Mouse (Mus musculus) lung, postnatal 14 days (tissue): ENCODE results near the gene Ctcfl.

Experiments
- DNase-seq: peaks from one replicate; pipeline ENCODE4 v3.0.0; 2021

The Ctcfl gene

DNA sequence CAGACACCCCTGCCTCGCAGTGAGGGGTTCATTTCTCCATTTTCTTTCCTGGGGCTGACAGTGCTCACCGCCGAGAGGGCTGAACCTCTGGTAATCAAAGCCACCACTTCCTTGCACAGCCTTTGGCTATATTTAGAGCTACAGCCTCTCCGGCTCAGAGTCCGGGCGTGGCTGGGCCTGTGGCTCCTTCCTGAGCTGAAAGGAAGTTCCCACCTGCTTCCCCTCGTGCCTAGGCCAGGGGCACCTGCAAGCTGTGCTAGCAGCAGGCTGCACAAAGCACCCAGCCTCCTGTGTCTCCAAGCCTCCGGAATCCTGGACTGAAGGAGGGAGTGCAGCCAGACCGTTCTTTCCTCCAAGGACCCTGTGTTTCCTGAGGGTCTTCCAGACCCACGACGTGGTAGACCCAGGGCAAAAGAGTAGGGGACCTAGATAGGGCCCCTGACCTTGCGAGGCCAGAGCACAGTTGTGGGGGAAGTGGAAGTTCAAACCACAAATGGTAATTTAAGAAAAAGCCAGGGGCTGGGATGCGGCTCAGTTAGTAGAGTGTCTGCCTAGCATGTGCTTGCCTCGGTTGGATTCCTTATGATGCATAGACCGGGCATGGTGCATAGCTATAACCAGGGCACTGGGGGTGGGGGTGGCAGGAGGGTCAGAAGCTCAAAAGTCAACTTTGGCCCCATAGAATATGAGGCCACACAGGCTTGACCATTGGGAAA lies 72.6 kb downstream of the Ctcfl start:
- peak; percentile 34 for DNase-seq

DNA sequence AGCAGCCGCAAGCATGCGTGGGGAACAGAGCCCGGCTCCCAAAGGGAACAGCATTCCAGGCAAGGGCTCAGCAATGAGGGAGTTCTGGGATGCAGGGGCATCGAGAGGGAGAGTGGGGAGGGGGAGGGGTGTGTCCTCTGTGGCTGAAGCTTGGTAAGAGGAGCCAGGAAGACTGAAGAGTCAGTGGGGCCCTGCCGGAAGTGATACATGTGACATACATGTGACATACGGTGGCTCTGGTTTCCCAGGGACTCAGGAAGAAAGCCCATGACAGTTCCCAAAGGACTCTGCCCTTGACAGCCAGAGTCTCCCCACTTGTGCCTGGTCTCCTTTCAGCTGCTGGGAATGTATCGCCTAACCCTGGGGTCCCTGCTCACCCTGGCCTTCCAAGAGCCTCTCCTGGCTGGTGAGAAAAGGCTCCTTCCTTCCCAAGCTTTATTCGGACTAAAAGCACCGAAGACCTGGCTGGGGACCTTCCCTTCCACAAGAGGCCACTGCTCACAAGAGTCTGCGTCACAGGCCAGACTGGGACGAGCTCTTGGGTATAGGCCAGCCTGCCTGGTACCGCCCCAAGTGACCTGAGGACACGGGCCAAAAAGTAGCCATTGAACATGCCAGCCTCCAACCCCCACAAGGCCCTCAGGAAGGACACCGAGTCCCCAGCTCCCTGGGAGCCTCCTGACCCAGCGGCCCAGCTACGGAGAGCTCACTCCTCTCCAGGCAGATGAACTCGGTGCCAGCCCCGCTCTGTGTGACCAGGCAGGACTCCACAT lies 74.9 kb downstream of the Ctcfl start:
- DNase-seq: no peak
